Mouse (Mus musculus): ENCODE results near the gene Cotl1. TPM values are rescaled to one million over a fixed set of nuclear protein-coding genes. Genes with fewer than 3 reads are reported as not detected.

Cotl1 gene
- total and polyA plus RNA-seq, 2 experiments from 2014 or later, result 85.4 to 269 TPM

- Histone ChIP-seq H3K4me2 (ENCODE audit: low read depth, low read length) (no peak overlapping the region), H3K27ac (no peak overlapping the region), H3K9me3 (ENCODE audit: low read length) (no peaks in the 10 kb centered on the region), H3K4me3 (ENCODE audit: low read length) (no peak overlapping the region), H3K27me3 (ENCODE audit: insufficient read depth, low read length) (no peaks in the 10 kb centered on the region), H3K36me3 (ENCODE audit: insufficient read depth, low read length) (peaks cover 9% of the 10 kb centered on the region; the same call in 1 of the 2 replicates), H3K9ac (replicated peaks; ENCODE audit: low read length) (no peak overlapping the region), H3K4me1 (ENCODE audit: insufficient read depth, low read length) (no peaks in the 10 kb centered on the region)
- 92% methylated on average over 21 of the region's 21 CpGs for WGBS
- ATAC-seq (no peak), DNase-seq (ENCODE audit: low spot score) (no peak)
- TF ChIP-seq CTCF (IDR thresholded peaks at IDR 0.05; ENCODE audit: low read depth), result no peak
Observed at GRCm38 (mm10) chr8:119762226-119763220, 77.8 kb downstream of the Cotl1 start.

GRCm38 (mm10) chr8:119761692-119762091, 78.7 kb downstream of the Cotl1 start:
- WGBS, result 92% methylated on average over 11 of the region's 11 CpGs

More at GRCm38 (mm10) chr8:119761692-119762091, 78.7 kb downstream of the Cotl1 start:
- no peaks in the 10 kb centered on the region for H3K9me3 ChIP-seq (ENCODE audit: low read length)
- H3K36me3 ChIP-seq (ENCODE audit: insufficient read depth, low read length), result 0 out of 2 replicates have a peak, but pooled peaks cover 1% of the 10 kb centered on the region
- H3K4me2 ChIP-seq (ENCODE audit: low read depth, low read length), result no peak overlapping the region
- H3K27ac ChIP-seq, result no peak overlapping the region
- no peak for ATAC-seq
- H3K27me3 ChIP-seq (ENCODE audit: insufficient read depth, low read length), result no peaks in the 10 kb centered on the region
- H3K4me1 ChIP-seq (ENCODE audit: insufficient read depth, low read length), result no peaks in the 10 kb centered on the region
- no peak overlapping the region for H3K4me3 ChIP-seq (ENCODE audit: low read length)
- no peak overlapping the region for H3K9ac ChIP-seq (replicated peaks; ENCODE audit: low read length)
- TF ChIP-seq CTCF (IDR thresholded peaks at IDR 0.05; ENCODE audit: low read depth), result no peak
- no peak for DNase-seq (ENCODE audit: low spot score)

Other genes with a start within 250 kb of the Cotl1 start
- 19.8 and 29.7 TPM in 2 replicates for gene Taf1c, start 235.3 kb downstream of the Cotl1 start, total RNA-seq (2014; rRNA removed)
- 7.9 and 9.4 TPM in 2 replicates for gene Taf1c, start 235.3 kb downstream of the Cotl1 start, polyA plus RNA-seq (2015; fragmentation: Nextera tagmentation; extraction: Ambion mirVana)
- 0.63 and 1.0 TPM in 2 replicates for gene Adad2, start 227.8 kb downstream of the Cotl1 start, total RNA-seq (2014; rRNA removed)
- 0.11 TPM in 1 of 2 replicates, not detected in the other for gene Adad2, start 227.8 kb downstream of the Cotl1 start, polyA plus RNA-seq (2015; fragmentation: Nextera tagmentation; extraction: Ambion mirVana)
- 0.11 and 0.73 TPM in 2 replicates for gene Kcng4, start 204.9 kb downstream of the Cotl1 start, total RNA-seq (2014; rRNA removed)
- gene Kcng4, start 204.9 kb downstream of the Cotl1 start, polyA plus RNA-seq (2015; fragmentation: Nextera tagmentation; extraction: Ambion mirVana), result 0.19 and 0.21 TPM in 2 replicates
- gene Wfdc1, start 174.2 kb downstream of the Cotl1 start, total RNA-seq (2014; rRNA removed), result 20.6 and 24.1 TPM in 2 replicates
- 10.6 and 12.0 TPM in 2 replicates for gene Wfdc1, start 174.2 kb downstream of the Cotl1 start, polyA plus RNA-seq (2015; fragmentation: Nextera tagmentation; extraction: Ambion mirVana)
- gene Atp2c2, start 140.5 kb downstream of the Cotl1 start, total RNA-seq (2014; rRNA removed), result 0.26 and 0.29 TPM in 2 replicates
- gene Atp2c2, start 140.5 kb downstream of the Cotl1 start, polyA plus RNA-seq (2015; fragmentation: Nextera tagmentation; extraction: Ambion mirVana), result 0.66 and 0.98 TPM in 2 replicates
- gene Tldc1, start 62.1 kb downstream of the Cotl1 start, total RNA-seq (2014; rRNA removed), result 20.2 and 21.2 TPM in 2 replicates
- 7.4 and 8.4 TPM in 2 replicates for gene Tldc1, start 62.1 kb downstream of the Cotl1 start, polyA plus RNA-seq (2015; fragmentation: Nextera tagmentation; extraction: Ambion mirVana)
- gene Klhl36, start 21.7 kb upstream of the Cotl1 start, total RNA-seq (2014; rRNA removed), result 36.6 and 37.3 TPM in 2 replicates
- 20.6 and 22.0 TPM in 2 replicates for gene Klhl36, start 21.7 kb upstream of the Cotl1 start, polyA plus RNA-seq (2015; fragmentation: Nextera tagmentation; extraction: Ambion mirVana)
- gene Usp10, start 69.8 kb upstream of the Cotl1 start, total RNA-seq (2014; rRNA removed), result 88.5 and 91.1 TPM in 2 replicates
- 89.0 and 94.2 TPM in 2 replicates for gene Usp10, start 69.8 kb upstream of the Cotl1 start, polyA plus RNA-seq (2015; fragmentation: Nextera tagmentation; extraction: Ambion mirVana)
- 58.0 and 71.3 TPM in 2 replicates for gene Gm20388, start 70.3 kb upstream of the Cotl1 start, total RNA-seq (2014; rRNA removed)
- not detected in 2 replicates for gene Gm20388, start 70.3 kb upstream of the Cotl1 start, polyA plus RNA-seq (2015; fragmentation: Nextera tagmentation; extraction: Ambion mirVana)
- 3.5 and 5.6 TPM in 2 replicates for gene Crispld2, start 151.9 kb upstream of the Cotl1 start, total RNA-seq (2014; rRNA removed)
- 2.5 and 2.6 TPM in 2 replicates for gene Crispld2, start 151.9 kb upstream of the Cotl1 start, polyA plus RNA-seq (2015; fragmentation: Nextera tagmentation; extraction: Ambion mirVana)

All from hindbrain, postnatal 0 days (tissue).